ENCODE assay signal across 30 mouse cellular contexts in genomic region chr11:42765213-42765612, GRCm38 (mm10).
A peak's percentile ranks its signal among the peaks of the same experiment; 100 is the strongest.
DNase-seq lines count a peak whose midpoint lies in the region; ATAC-seq and TF ChIP-seq lines count a peak whose summit lies in the region.
"Had no signal": no experiment of that assay in that cellular context is flagged by ENCODE, and none has a peak within 500 bp of the region (broad histone marks: within the 10 kb centered on the region; RNA-seq: fewer than 3 reads in every experiment).

No protein-coding gene starts in this region.

- H3K27me3 ChIP-seq in hindbrain, embryonic 14.5 days (ENCODE audit: control insufficient read depth, insufficient read depth, low read length), result no peaks in the 10 kb centered on the region
- no peaks in the 10 kb centered on the region for H3K27me3 ChIP-seq in hindbrain, postnatal 0 days (ENCODE audit: insufficient read depth, low read length)
- no peaks in the 10 kb centered on the region for H3K27me3 ChIP-seq in midbrain, embryonic 14.5 days (ENCODE audit: control insufficient read depth, insufficient read depth, low read length)
- no peaks in the 10 kb centered on the region for H3K27me3 ChIP-seq in midbrain, embryonic 11.5 days (ENCODE audit: control insufficient read depth, insufficient read depth, low read length)
- H3K27me3 ChIP-seq in midbrain, embryonic 16.5 days (ENCODE audit: control insufficient read depth, insufficient read depth, low read depth, low read length), result no peaks in the 10 kb centered on the region
- H3K27me3 ChIP-seq: CH12.LX; embryonic facial prominence, embryonic 13.5 days; forebrain, embryonic 12.5 days; forebrain, embryonic 15.5 days; heart, embryonic 12.5 days; heart, embryonic 15.5 days; Patski had no signal

- H3K27ac ChIP-seq in hindbrain, embryonic 14.5 days, result no peak overlapping the region
- no peak overlapping the region for H3K27ac ChIP-seq in hindbrain, postnatal 0 days
- H3K27ac ChIP-seq in midbrain, embryonic 14.5 days (replicated peaks; ENCODE audit: low read depth, low read length), result no peak overlapping the region
- no peak overlapping the region for H3K27ac ChIP-seq in midbrain, embryonic 11.5 days (ENCODE audit: low read depth, low read length)
- no peak overlapping the region for H3K27ac ChIP-seq in midbrain, embryonic 16.5 days (ENCODE audit: low read length)
- H3K27ac ChIP-seq: embryonic facial prominence, embryonic 10.5 days; embryonic facial prominence, embryonic 13.5 days; forebrain, embryonic 12.5 days; forebrain, embryonic 15.5 days; heart, embryonic 15.5 days; hindbrain, embryonic 10.5 days had no signal

- no peak for TF ChIP-seq CTCF in hindbrain, postnatal 0 days (IDR thresholded peaks at IDR 0.05; ENCODE audit: low read depth)

- peak; percentile 14; the same call in 1 of the 2 replicates for ATAC-seq in hindbrain, embryonic 14.5 days (ENCODE audit: low FRiP score)
- no peak for ATAC-seq in hindbrain, postnatal 0 days
- ATAC-seq in midbrain, embryonic 14.5 days (ENCODE audit: low FRiP score, low TSS enrichment), result no peak
- no peak for ATAC-seq in midbrain, embryonic 11.5 days (ENCODE audit: low FRiP score)
- ATAC-seq in midbrain, embryonic 16.5 days, result peak; percentile 64
- ATAC-seq: forebrain, embryonic 15.5 days; Patski had no signal

- H3K36me3 ChIP-seq in hindbrain, embryonic 14.5 days (replicated peaks; ENCODE audit: control insufficient read depth, insufficient read depth), result no peaks in the 10 kb centered on the region
- H3K36me3 ChIP-seq in hindbrain, postnatal 0 days (ENCODE audit: insufficient read depth, low read length), result no peaks in the 10 kb centered on the region
- H3K36me3 ChIP-seq in midbrain, embryonic 14.5 days (ENCODE audit: control insufficient read depth, insufficient read depth, low read length), result no peaks in the 10 kb centered on the region
- H3K36me3 ChIP-seq in midbrain, embryonic 11.5 days (ENCODE audit: control insufficient read depth, insufficient read depth, low read length), result no peaks in the 10 kb centered on the region
- H3K36me3 ChIP-seq in midbrain, embryonic 16.5 days (ENCODE audit: control insufficient read depth, insufficient read depth, low read length), result no peaks in the 10 kb centered on the region
- H3K36me3 ChIP-seq: embryonic facial prominence, embryonic 10.5 days; embryonic facial prominence, embryonic 13.5 days; forebrain, embryonic 12.5 days; forebrain, embryonic 15.5 days; G1E; heart, embryonic 12.5 days; heart, embryonic 15.5 days; hindbrain, embryonic 10.5 days had no signal

- no peaks in the 10 kb centered on the region for H3K4me1 ChIP-seq in hindbrain, embryonic 14.5 days (replicated peaks; ENCODE audit: control insufficient read depth, insufficient read depth, low read length)
- H3K4me1 ChIP-seq in hindbrain, postnatal 0 days (ENCODE audit: insufficient read depth, low read length), result no peaks in the 10 kb centered on the region
- H3K4me1 ChIP-seq in midbrain, embryonic 14.5 days (ENCODE audit: control insufficient read depth, insufficient read depth, low read length), result no peaks in the 10 kb centered on the region
- H3K4me1 ChIP-seq in midbrain, embryonic 11.5 days (ENCODE audit: control insufficient read depth, insufficient read depth, low read length), result no peaks in the 10 kb centered on the region
- no peaks in the 10 kb centered on the region for H3K4me1 ChIP-seq in midbrain, embryonic 16.5 days (ENCODE audit: control insufficient read depth, insufficient read depth, low read length)
- H3K4me1 ChIP-seq: embryonic facial prominence, embryonic 10.5 days; embryonic facial prominence, embryonic 13.5 days; forebrain, embryonic 12.5 days; forebrain, embryonic 15.5 days; heart, embryonic 12.5 days; heart, embryonic 15.5 days; hindbrain, embryonic 10.5 days had no signal

- H3K4me3 ChIP-seq in hindbrain, embryonic 14.5 days (replicated peaks; ENCODE audit: low read length), result no peak overlapping the region
- no peak overlapping the region for H3K4me3 ChIP-seq in hindbrain, postnatal 0 days (ENCODE audit: low read length)
- no peak overlapping the region for H3K4me3 ChIP-seq in midbrain, embryonic 14.5 days (replicated peaks; ENCODE audit: low read depth, low read length)
- H3K4me3 ChIP-seq in midbrain, embryonic 11.5 days (ENCODE audit: low read depth, low read length), result no peak overlapping the region
- H3K4me3 ChIP-seq in midbrain, embryonic 16.5 days (ENCODE audit: low read depth, low read length), result no peak overlapping the region
- H3K4me3 ChIP-seq: embryonic facial prominence, embryonic 10.5 days; embryonic facial prominence, embryonic 13.5 days; erythroblast, embryonic 14.5 days; forebrain, embryonic 12.5 days; forebrain, embryonic 15.5 days; heart, embryonic 12.5 days; heart, embryonic 15.5 days; hindbrain, embryonic 10.5 days had no signal

- H3K4me2 ChIP-seq in hindbrain, embryonic 14.5 days (replicated peaks), result no peak overlapping the region
- no peak overlapping the region for H3K4me2 ChIP-seq in hindbrain, postnatal 0 days (ENCODE audit: low read depth, low read length)
- no peak overlapping the region for H3K4me2 ChIP-seq in midbrain, embryonic 14.5 days (ENCODE audit: low read length)
- H3K4me2 ChIP-seq in midbrain, embryonic 11.5 days, result no peak overlapping the region
- H3K4me2 ChIP-seq in midbrain, embryonic 16.5 days (ENCODE audit: low read length), result no peak overlapping the region
- H3K4me2 ChIP-seq: embryonic facial prominence, embryonic 13.5 days; forebrain, embryonic 12.5 days; forebrain, embryonic 15.5 days; heart, embryonic 12.5 days; heart, embryonic 15.5 days had no signal

- H3K9ac ChIP-seq in hindbrain, embryonic 14.5 days, result no peak overlapping the region
- no peak overlapping the region for H3K9ac ChIP-seq in hindbrain, postnatal 0 days (replicated peaks; ENCODE audit: low read length)
- no peak overlapping the region for H3K9ac ChIP-seq in midbrain, embryonic 14.5 days (replicated peaks; ENCODE audit: low read length)
- H3K9ac ChIP-seq in midbrain, embryonic 11.5 days (ENCODE audit: low read length), result no peak overlapping the region
- no peak overlapping the region for H3K9ac ChIP-seq in midbrain, embryonic 16.5 days (ENCODE audit: low read depth, low read length)
- H3K9ac ChIP-seq: embryonic facial prominence, embryonic 13.5 days; forebrain, embryonic 12.5 days; forebrain, embryonic 15.5 days; heart, embryonic 12.5 days; heart, embryonic 15.5 days had no signal

- no peaks in the 10 kb centered on the region for H3K9me3 ChIP-seq in hindbrain, embryonic 14.5 days (ENCODE audit: control insufficient read depth, low read length)
- H3K9me3 ChIP-seq in hindbrain, postnatal 0 days (ENCODE audit: low read length), result no peaks in the 10 kb centered on the region
- no peaks in the 10 kb centered on the region for H3K9me3 ChIP-seq in midbrain, embryonic 14.5 days (ENCODE audit: control insufficient read depth, low read length)
- H3K9me3 ChIP-seq in midbrain, embryonic 11.5 days (ENCODE audit: control insufficient read depth, low read length), result no peaks in the 10 kb centered on the region
- no peaks in the 10 kb centered on the region for H3K9me3 ChIP-seq in midbrain, embryonic 16.5 days (replicated peaks; ENCODE audit: control insufficient read depth, low read length, poor library complexity, severe bottlenecking)
- H3K9me3 ChIP-seq: embryonic facial prominence, embryonic 10.5 days; embryonic facial prominence, embryonic 13.5 days; forebrain, embryonic 12.5 days; forebrain, embryonic 15.5 days; heart, embryonic 12.5 days; heart, embryonic 15.5 days; hindbrain, embryonic 10.5 days had no signal

- DNase-seq in hindbrain, embryonic 14.5 days (ENCODE audit: low spot score), result no peak
- no peak for DNase-seq in hindbrain, postnatal 0 days (ENCODE audit: low spot score)
- DNase-seq in midbrain, embryonic 14.5 days, result peak; percentile 50
- no peak for DNase-seq in midbrain, embryonic 11.5 days (ENCODE audit: low spot score, missing footprints)
- no peak for DNase-seq in thymus, postnatal 4 days
- DNase-seq in kidney, adult 18-20 months, result no peak
- DNase-seq: adrenal gland, postnatal 10 days; adrenal gland, postnatal 36 days; B cell, adult 2 months; cerebellum, adult 11-12 months; cerebellum, adult 8-10 months; cerebellum, postnatal 10 days; cerebellum, postnatal 36 days; embryo, embryonic 11 days; gastrocnemius, postnatal 25 days; heart, adult 18-20 months; heart, postnatal 10 days; heart, postnatal 36 days had no signal

Comparison
In these comparisons a context has a peak if more than half of its experiments do, and no peak if none do; other contexts are left out.
1. ATAC-seq: peak in hindbrain, embryonic 14.5 days (single experiment) and midbrain, embryonic 16.5 days (single experiment); none in hindbrain, postnatal 0 days (single experiment), midbrain, embryonic 14.5 days (single experiment) and midbrain, embryonic 11.5 days (single experiment).